Mouse (Mus musculus): ENCODE results near the gene Tradd.

DNA sequence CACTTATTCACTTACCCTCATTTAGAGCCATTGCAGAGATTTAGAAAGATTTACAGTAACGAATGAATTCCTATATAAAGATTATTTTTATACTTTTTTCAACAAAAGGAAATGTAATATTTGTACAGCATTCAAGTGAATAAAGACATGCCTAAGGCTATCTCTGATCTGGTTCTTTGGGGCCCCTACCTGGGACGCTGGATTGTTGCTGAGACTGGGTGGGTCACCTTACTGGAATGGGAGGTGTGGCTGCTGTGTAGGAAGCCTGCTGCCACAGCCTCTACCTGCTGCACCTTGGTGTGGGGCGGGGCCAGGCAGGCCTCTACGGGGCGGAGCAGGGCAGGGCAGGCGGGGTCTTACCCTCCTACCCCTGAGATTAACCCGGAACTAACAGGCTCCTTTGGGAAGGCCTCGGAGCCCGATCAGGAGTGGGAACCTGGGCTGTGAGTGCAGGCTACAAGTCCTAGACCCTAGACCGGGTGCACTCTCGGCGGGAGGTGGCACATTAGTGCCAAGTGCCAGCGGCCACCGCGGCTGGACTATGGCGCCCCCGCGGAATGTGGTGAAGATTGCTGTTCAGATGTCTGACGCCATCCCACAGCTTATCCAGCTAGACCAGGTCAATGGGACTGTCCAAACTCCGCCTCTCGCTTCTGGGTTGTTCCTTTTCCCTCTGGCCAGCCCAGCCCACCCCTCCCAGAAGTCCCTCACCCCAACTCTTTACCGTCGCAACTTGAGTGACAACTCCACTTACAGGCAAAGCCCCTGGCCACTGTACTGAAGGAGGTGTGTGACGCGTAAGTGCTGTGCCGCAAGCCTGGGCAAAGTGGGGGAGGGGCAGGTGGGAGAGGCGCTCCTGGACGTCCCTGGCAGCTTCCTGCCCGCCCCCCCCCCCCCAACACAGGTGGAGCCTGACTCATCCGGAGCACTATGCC lies 41.1 kb upstream of the Tradd start, which contains the start of gene Elmo3:
- TF ChIP-seq FLI1 (IDR thresholded peaks at IDR 0.05; ENCODE audit: low read length) (no peak), GATA1 (IDR thresholded peaks at IDR 0.05; ENCODE audit: borderline replicate concordance, low read length) (no peak)
